Mouse (Mus musculus) liver, adult 2 months (tissue): ENCODE measurements at regions not wholly inside any gene's neighbourhood (a gene's known extent, or its start where the extent isn't known, plus 50 kb on each side); places are given as distances from the start of the nearest gene placed in this dataset.

Experiments
- CTCF ChIP-seq: fragments of 200-500 bp; IDR thresholded peaks from 2 replicates; pipeline ENCODE4 v1.5.1; 2011; ENCODE audit warnings: low read depth, low read length, control low read depth
- POLR2A ChIP-seq: fragments of 200-500 bp; IDR thresholded peaks from 2 replicates; pipeline ENCODE4 v1.6.1; 2011; ENCODE audit warnings: low read length, control low read depth; ENCODE audit not compliant: insufficient read depth; ENCODE audit errors: extremely low read depth

DNA sequence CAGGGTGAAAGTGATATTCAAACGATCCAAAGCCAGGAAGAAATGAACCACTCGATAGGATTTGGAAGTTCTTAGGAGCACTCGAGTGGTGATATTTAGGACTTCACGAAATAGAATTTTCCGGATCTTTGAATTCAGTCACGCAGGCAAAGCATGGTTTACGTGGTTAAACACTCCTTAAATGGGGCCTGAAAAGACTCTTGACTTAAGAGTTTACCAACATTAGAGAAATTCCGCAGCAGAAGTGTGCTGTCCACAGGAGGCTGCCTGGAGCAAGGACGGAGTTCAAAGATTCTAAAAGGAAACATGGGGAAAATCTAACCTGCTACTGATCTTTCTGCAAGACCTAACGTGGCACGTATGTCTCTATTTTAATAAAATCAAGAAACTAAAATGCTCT lies 175.4 kb upstream of the Arl4c start:
- no peak for TF ChIP-seq CTCF
- no peak for TF ChIP-seq POLR2A
